Mouse (Mus musculus) brain, adult 2 months (tissue): ENCODE data around the gene Actrt2.

Experiments used
- DNase-seq: peaks from one replicate; pipeline ENCODE4 v3.0.0; 2011; ENCODE audit warnings: low read depth, low spot score

Gene Actrt2

DNA sequence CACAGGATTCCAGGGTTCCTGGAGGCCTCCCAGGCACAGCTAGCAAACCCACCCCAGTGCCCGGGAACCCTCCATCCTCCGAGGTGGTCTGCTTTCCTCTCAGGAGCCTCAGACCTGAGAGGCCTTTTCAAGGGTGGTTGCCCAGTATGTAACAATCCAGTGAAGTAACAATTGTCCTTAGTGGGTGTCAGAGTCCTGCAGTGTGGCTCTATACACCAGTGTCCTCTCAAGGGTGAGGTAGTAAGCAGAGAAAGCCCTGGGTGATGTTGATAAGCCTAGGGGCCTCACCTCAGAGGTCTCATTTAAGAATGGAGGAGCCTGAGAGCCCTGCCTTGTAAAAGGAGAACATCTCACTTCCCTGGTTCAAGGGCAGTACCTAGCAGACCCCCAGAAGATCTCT is at the start of gene Actrt2:
Actrt2 (minus strand) TSS at position 101 of the 400 bp plus-strand sequence.
- DNase-seq, result no peak

DNA sequence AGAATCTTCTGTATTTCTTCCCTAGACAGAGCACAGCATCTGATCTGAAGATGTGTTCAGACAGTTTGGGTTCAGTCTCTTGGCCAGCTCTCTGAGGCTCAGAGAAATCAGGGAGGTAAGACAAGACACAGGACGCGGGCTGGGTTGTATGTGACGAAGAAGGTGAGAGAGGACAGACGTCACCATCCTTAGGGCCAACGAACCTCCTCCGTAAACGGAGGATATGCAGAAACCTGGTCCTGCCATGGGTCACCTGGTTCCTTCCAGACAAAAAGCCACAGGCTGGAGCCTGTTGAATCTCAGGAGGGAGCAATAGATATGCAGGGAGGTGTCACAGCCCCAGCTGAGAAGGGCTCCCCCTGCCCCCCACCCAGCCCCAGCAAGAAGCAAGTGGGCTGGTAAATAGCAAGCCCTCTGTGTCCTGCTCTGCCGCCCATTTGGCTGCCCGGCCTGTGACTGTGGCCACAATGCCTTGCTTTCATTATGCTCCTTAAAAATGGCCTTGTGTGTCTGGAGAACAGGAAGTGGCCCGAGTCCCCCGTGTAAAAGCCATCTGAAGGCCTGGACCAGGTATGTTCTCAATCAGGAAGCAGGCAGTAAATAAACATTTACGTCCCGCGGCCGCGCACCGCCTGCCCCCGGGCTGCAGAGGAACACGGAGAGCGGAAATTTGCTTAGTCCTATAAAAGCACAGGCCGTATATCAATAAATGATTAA is 41.9 kb upstream of the Actrt2 start:
- no peak for DNase-seq

DNA sequence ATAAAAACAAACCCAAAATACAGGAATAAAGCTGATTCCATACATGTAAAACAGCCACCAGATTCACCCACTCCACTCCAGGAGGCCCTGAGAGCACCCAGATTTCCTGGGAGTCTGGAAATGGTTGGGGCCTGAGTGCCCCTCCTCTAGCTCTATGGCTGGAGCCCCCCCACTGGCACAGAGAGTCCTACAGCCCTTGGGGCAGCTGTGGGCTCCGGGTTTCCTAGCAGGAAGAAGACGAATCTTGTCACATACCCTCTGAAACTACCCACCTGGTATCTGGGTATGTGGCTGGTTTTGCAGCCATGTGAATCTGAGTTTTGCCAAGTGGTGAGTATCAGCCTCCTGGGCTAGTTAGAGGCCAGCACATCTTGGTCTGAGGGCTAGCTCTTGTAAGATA is 41.1 kb upstream of the Actrt2 start:
- no peak for DNase-seq

DNA sequence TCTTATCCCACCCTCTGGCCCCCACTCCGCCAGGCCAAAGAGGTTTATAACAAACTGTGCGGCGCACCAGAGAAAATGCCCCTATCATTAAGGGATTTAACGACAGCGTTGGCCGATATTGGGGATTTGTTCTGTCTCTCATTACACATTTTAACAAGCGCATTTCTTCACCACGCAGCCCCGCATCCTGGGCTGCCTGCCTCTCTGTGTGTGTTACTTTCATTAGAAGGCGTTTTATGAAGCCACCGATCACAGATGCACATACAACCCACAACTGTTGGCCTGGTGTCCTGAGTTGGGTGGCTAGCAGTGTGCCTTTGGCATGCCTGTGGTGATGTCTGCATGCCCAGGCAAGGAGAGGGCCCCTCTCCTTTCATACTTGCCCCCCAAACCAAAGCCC is 40.6 kb upstream of the Actrt2 start:
- DNase-seq, result no peak

DNA sequence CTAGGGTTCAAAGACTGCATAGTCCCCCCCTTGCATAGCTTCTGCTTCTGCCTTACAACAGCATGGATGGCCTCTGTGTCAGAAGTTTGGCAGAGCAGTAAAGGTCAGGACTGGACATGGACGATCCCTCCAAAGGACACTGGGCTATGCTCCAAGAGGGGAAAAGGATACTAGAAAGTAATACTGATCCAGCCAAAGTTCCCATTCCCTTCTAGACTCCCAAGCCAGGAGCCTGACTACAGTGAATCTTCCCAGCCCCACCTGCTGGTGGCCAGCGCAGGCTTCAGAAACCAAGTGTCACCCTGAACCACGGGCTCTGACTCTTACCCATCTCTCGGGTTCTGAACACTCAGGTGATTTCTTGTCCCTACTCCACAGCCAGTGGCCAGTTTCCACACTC is 39.9 kb upstream of the Actrt2 start:
- DNase-seq, result no peak

DNA sequence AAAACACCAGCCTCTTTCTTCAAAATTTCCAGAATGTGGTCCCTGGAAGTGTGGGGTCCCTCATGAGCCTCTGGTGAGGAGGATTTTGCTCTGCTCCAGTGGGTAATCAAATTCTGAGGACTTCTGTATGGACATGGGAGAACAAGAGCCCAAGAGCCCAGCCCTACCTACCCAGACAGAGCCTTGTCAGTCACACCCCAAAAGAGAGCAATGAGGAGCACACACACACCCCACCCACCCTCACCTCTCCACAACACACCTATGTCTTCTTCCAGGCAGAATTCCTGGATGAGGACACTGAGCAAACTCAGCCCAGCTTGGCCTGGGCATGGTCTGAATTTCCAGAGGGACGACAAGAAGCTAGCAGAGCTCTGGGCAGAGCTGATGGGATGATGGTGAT is 38.8 kb upstream of the Actrt2 start:
- DNase-seq, result no peak

DNA sequence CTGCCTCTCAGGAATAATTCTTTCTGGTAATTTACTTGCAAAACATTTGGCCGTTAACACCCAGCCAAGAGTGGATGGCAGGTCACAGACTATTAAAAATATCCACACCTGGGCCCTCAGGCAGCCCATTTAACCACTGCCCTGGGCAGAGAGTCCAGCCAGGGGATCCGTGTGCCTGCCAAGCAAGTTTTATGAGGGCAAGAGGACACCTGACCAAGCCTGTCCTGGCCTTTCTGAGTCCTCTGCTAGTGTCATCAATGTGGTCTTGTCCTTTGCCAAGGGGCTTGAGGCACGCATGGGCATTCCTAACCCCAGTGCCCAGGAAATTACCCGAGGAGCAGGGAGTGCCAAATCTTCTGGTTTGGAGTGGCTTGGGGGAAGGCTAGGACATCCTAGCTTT is 38.0 kb upstream of the Actrt2 start:
- no peak for DNase-seq

DNA sequence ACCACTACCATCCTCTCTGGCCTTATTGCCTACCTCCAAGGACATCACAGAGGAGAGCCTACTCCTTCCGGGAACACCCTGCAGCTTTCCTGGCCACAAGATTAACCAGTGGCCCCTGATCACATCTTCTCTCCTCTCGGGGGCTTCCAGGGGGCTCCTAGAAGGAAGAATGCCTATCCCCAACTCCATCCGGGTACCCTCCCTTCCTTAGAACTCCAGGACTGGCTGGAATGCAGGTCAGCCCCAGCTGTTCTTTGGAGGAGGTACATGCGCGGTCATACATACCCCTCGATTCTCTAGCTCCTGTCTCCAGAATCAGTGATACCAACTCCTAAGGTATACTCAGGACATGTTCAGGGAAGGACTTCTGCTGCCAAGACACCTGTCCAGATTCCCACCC is 37.4 kb upstream of the Actrt2 start:
- DNase-seq, result no peak

DNA sequence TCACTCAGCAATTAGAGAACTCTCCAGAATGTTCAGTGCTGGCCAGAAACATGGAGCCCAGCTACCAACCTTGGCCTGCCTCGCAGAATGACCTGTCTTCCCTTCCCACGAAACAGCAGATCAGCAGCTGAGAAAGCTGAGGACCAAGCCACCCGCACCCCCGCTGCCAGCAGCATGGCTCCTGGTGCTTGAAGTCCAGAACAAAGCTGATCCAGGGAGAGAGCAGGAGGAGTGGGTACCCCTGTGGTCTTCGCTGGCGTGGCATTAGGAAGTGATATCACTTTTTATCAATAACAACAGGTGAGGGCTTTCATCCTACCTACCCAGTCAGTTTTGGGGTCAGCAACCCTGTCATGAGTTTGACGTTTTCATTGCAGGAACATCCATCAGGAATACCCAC is 36.9 kb upstream of the Actrt2 start:
- no peak for DNase-seq

DNA sequence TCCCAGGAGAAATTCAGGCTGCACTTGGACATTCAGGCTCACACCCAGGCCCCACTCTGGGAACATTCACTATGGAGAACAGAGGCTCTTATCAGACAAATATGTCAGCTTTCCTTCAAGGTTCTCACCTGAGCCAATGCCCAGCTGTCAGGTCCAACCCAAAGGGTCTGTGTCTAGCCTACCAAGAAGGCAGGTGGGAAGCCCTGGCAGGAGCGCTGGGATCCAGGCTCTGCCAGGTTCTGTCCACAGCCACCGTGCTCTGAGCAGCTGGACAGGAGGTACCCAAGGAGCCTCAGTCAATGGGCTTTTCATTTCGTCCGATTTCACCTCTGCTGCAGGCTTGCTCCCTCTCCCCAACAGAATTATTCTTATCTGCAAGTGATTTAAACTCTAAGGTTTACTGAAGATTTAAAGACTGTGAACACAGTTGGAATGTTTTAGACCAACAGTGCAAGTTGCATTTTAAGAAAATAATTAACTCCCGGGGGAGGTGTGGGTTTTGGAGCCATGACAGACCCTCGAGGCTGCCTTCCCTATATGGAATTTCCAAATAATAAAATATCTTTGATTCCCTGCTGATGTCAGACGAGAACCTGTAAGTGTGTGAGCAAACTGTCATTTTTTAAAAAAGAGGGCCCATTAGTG is 35.9 kb upstream of the Actrt2 start:
- no peak for DNase-seq

DNA sequence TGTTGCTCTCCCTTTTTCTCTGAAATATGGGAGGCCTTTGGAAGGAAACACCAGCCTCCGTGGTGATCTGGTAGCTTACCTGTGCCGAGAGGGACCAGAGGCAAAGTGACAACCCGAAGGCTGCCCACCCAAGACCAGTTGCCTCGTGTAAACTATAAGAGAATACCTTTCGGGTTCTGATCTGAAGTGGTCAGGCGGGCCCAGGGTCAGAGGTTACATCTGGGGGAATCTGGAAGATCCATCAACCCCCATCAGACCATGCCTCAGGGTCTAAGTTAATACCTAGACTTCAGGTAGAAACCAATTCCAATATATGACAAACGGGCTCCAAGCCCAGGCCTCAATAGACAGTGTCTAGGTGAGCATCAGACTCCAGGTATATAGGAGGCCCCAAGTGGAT is 35.3 kb upstream of the Actrt2 start:
- DNase-seq, result no peak

DNA sequence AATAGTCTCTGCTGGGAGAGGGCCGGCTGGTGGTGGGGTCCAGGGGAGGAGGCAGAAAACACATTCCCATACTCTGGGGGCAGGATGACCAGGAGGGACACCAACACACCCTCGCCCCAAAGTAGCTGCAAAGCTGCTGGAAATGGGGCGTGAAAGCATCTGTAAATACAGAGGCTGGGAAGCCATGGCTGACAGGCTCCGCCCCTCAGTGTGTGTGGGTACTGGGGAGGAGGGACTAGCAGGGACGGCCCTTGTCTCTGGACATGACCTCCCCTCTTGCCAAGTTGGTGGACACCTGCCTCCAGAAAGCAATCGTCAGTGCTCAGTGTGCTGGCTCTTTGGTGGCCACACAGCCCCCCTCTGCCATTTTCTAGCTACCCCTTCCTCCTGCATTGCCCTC is 34.5 kb upstream of the Actrt2 start:
- DNase-seq, result no peak

DNA sequence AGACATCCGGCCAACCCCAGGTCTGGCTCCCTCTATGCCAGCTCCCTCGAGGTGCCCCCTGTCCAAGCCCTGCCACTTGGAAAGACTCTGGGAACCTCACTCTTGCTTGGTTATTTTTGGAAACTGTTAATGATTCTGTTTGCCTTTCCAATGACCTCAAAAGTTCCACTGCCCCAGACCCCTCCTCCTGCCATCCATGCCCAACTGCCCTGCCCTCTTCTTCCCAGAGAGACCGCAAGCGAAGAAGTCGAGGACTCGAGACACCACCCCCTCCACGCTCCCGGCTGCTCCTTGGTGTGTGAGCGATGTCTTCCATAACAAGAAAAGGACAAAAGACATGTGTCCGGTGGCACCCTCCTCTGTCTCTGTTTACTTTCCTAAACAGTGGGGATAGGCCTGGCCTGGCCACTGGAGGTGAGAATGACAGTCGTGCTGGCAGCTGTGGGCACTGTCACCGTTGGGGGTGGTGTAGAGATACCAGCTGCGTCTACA is 33.3 kb upstream of the Actrt2 start:
- no peak for DNase-seq

DNA sequence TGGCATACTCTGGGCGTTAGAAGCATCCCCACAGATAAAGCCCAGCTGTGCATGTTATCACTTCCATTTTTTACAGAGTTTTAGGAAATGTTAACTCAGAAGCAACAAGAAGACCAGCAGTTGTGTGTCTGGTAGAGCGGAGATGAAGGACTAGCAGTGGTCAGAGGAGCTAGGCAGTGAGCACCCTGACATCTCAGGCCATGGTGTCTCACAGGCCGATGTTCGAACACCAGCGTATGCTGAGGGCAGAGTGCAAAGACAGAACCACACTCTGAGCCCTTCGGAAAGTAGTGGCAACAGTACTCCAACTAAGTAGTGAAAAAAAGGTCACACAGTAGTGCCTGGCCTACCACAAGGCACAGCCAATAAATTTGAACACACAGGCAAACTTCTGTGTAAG is 32.8 kb upstream of the Actrt2 start:
- no peak for DNase-seq

DNA sequence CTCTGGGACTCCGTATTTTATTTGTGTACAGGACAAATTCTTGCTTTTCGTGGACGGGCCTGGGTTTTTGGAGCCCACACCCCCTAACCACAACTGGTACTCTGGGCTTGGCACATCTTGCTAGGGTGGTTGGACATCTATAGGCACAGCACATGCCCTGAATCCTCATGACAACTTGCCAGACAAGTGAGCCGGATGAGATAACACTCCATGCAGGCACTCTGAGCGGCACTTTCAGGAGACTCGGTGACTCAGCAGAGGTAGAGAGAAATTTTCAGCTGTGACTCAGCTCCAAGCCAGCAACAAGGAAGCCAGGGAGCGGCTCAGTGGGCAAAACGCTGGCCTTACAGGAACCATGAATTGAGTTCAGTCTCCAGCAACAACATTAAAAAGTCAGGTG is 31.6 kb upstream of the Actrt2 start:
- DNase-seq, result peak; percentile 76

DNA sequence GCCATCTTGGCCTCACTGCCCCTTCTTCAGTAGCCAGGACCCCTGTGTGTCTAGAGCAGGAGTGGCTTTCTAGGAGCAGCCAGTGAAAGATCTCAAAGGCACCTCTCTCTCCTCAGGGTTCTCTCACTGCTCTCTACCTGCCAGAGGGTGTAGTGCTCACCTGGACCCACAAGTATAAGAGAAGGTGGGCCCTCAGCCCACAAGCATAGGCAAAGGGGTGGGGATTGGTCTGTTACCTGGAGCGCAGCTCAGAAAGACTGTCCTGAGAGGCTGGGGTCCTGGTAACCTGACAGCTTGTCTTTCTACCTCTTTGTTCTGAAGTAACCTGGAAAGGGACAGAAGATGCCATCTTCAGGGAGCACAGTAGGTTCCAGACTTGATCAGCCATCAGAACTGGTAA is 31.0 kb upstream of the Actrt2 start:
- no peak for DNase-seq

DNA sequence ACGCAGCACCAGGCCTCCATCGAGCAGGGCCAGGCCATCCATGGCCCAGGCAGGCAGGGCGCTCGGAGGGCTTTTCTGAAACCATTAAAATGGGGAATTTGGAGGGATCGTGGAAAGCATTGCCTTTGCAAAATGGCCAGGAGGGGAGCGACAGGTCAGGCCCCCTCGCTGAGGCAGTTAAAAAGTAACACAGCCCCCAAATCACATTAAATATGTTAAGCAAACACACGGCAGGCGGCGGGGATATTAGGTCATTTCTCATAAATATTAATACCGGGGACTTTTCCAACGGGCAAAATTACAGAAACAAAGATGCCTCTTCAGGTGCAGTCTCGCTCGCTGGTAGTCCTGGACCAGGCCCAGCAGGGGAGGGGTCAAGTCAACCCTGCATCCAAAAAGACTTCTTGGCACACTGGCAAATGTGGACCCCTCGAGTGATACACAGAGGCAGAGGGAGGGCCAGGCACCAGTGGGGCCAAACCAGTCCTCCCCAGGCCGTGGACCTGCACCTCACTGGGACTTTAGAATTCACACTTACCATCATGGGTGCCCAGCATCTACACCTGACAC is 30.4 kb upstream of the Actrt2 start:
- DNase-seq, result no peak

DNA sequence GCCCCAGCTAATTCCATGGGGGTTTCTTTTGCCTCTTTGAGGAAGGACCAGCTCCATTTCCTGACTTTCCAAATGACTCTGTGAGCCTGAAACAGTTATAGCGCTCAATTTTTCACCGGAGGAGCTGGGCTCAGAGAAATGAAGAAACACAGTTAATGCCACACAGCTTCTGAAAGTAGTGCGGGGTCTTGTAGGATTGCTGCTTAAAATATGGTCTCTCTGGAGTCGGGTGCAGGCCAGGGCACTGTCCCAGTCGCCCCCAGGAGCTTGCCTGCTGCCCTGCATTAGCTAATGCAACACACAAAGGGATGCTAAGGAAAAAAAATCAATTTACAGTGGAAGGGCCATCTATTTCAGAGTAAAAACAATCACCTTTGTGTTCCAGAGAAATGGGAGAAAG is 29.8 kb upstream of the Actrt2 start:
- DNase-seq, result no peak

DNA sequence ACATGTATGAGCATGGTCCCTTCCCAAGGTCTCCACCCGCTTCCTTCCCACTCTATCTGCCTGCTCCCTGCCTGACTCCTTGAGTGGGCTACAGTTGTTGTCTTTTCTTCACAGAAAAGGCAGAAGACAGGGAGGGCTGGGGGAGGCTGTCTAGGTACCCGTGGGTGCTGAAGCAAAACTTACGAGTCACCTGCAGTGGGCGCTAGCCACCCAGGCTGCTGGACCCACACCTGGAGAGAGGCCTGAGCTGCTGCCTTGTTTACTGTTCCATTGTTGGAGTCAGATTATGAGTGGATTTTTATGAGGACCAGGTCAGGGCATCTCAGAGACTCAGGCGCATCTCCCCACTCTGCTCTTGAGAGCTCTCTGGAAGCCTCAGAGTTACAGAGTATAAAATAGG is 28.9 kb upstream of the Actrt2 start:
- DNase-seq, result no peak

DNA sequence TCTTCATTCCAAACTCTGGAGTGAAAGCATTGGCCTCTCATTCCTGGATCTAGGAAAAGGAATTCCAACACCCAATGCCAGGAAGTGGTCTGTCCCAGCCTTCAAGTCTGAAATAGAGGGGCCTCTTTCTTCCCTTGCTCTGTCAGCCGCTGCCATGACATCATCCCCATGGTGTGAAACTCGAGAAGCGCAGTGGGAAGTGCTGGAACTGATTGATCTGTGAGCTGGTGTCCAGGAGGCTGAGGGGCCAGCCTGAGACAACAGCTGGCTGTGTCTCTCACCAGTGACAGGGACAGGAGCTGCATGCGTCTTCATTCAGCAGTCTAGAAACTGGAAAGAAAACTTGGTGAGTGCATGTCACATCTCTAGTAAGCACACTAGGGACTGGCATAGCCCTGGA is 28.5 kb upstream of the Actrt2 start:
- DNase-seq, result no peak

DNA sequence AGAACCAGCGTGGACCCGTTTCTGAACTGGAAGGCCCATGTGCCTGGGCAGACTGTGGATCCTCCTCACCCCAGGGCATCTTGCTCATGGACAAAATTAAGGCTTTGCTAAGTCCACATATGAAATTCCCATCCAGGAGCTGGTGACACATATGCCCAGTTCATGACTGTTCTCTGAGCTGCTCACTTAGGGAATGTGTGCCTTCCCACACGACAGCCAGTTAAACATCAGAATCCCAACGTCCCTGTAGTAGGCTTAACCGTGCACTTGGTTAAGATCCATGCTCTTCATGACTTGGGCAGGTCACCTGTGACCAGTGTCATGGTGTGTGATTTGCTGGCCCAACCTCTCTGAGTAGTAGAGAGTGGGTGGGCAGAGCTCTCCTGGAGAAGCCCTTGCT is 26.7 kb upstream of the Actrt2 start:
- no peak for DNase-seq

DNA sequence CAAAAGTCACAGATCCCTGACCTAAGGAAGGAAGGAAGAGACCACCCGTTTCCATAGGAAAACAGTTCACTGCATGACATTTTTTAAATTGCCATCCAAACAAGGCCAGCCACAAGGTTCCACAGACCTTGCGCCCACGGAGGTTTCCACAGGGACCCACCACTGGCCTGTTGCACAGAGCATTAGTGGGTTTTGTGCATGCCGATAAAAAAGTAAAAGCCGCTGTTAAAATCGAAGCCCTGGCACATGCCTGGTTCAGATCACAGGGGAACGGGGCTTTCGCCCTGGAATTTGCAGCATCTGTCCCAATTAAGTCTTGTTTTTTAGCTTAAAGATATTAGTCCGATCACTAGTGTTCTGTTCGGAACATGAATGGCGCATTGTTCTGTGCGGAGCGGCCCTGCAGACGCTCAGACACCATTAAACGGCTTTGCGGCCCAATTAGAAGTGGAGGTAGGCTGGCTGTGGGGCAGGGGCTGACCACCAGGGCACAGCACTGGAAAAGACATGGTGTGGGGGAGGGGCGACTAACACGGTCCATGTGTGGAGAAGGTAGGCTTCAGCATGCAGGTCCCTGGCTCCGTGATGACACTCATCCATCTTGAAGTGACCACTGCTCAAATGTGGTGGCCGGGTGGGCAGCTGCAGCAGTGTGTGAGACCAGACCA is 25.8 kb upstream of the Actrt2 start:
- DNase-seq, result no peak
